Mouse (Mus musculus) liver, postnatal 0 days (tissue): ENCODE results near the gene Golga7b.

ENCODE experiments used
- CTCF ChIP-seq: sonication (generic); IDR thresholded peaks from 2 replicates; pipeline ENCODE4 v1.5.1; 2016; ENCODE audit warnings: antibody characterized with exemption, low read depth
- EP300 ChIP-seq: IDR thresholded peaks from 2 replicates; pipeline ENCODE4 v1.6.1; 2016; ENCODE audit warnings: antibody characterized with exemption, low read depth, mild to moderate bottlenecking

DNA sequence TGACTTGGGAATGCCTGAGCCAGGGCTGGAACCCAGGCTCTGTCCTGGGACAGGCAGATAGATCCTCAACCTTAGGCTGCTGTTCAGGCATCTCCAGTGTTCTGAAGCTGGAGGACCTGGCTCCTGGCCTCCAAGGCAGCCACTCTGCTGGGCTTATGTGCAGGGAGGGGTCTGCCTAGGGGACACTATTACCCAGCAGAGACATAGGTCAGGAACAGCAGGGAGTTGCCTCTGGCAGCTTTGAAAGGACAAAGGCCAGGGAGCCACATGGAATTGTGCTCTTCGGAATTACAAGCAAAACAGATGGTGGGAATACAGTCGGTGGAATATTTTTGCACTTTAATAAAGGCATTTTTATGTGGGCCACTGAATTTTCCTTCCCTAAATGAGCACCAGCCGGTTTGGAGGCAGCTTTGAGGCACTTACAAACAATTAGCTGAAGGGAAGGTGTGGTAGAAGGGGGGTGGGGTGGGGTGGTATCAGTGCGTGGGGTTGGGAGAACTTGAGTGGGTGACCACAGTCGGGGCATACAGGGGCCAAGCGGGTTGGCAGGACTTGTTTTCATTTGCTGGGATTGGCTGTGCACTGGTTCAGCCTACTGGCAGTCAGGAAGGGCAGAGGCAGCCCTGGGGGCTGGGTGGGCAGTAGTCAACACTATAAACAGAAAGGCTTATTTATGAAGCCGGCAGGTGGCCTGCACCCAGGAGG lies 43.7 kb downstream of the Golga7b start:
- TF ChIP-seq CTCF: no peak
- TF ChIP-seq EP300: no peak
